Mouse (Mus musculus): Measurements from ENCODE around the gene Zfp329. TPM values are rescaled to one million over a fixed set of nuclear protein-coding genes. Genes with fewer than 3 reads are reported as not detected.

The Zfp329 gene
- polyA plus RNA-seq, 1 experiment from 2014 or later, result 24.4 TPM

- no peak overlapping the region for H3K4me3 ChIP-seq (ENCODE audit: low read depth, low read length)
- 90% methylated on average over 9 of the region's 9 CpGs for WGBS
- ATAC-seq (ENCODE audit: insufficient number of reproducible peaks, insufficient read depth, low FRiP score, low read depth), result no peak
- H3K36me3 ChIP-seq (ENCODE audit: control insufficient read depth, insufficient read depth, low read length), result peaks cover 9% of the 10 kb centered on the region; the same call in 1 of the 2 replicates
- no peak overlapping the region for H3K4me2 ChIP-seq (replicated peaks; ENCODE audit: low read depth, low read length)
- H3K9me3 ChIP-seq (ENCODE audit: control insufficient read depth, low read depth, low read length), result no peaks in the 10 kb centered on the region
- H3K4me1 ChIP-seq (ENCODE audit: control insufficient read depth, insufficient read depth, low read length), result no peaks in the 10 kb centered on the region
- H3K9ac ChIP-seq (replicated peaks; ENCODE audit: low read depth, low read length), result no peak overlapping the region
- no peaks in the 10 kb centered on the region for H3K27me3 ChIP-seq (ENCODE audit: control insufficient read depth, insufficient read depth, low read length)
- no peak overlapping the region for H3K27ac ChIP-seq (ENCODE audit: low read length)
These were observed 44.5 kb downstream of the Zfp329 start for GRCm38 (mm10) chr7:12774111-12774510.

Other genes with a start within 250 kb of the Zfp329 start
- gene Vmn2r53, start 210.1 kb downstream of the Zfp329 start, polyA plus RNA-seq (2014; fragmentation: Nextera tagmentation; extraction: Ambion mirVana), result 0.03 TPM in 1 of 2 replicates, not detected in the other
- not detected in 2 replicates for gene Vmn2r54, start 178.5 kb downstream of the Zfp329 start, polyA plus RNA-seq (2014; fragmentation: Nextera tagmentation; extraction: Ambion mirVana)
- gene Vmn2r55, start 133.9 kb downstream of the Zfp329 start, polyA plus RNA-seq (2014; fragmentation: Nextera tagmentation; extraction: Ambion mirVana), result not detected in 2 replicates
- gene Vmn2r56, start 83.9 kb downstream of the Zfp329 start, polyA plus RNA-seq (2014; fragmentation: Nextera tagmentation; extraction: Ambion mirVana), result not detected in 2 replicates
- gene Zscan18, start 15.2 kb downstream of the Zfp329 start, polyA plus RNA-seq (2014; fragmentation: Nextera tagmentation; extraction: Ambion mirVana), result 8.2 and 10.5 TPM in 2 replicates
- 29.9 and 35.7 TPM in 2 replicates for gene Zfp110, start 15.9 kb upstream of the Zfp329 start, polyA plus RNA-seq (2014; fragmentation: Nextera tagmentation; extraction: Ambion mirVana)
- gene Zfp128, start 62.3 kb upstream of the Zfp329 start, polyA plus RNA-seq (2014; fragmentation: Nextera tagmentation; extraction: Ambion mirVana), result 4.5 and 4.6 TPM in 2 replicates
- 22.4 and 23.0 TPM in 2 replicates for gene Zscan22, start 79.0 kb upstream of the Zfp329 start, polyA plus RNA-seq (2014; fragmentation: Nextera tagmentation; extraction: Ambion mirVana)
- 1,309 and 1,442 TPM in 2 replicates for gene Rps5, start 103.4 kb upstream of the Zfp329 start, polyA plus RNA-seq (2014; fragmentation: Nextera tagmentation; extraction: Ambion mirVana)
- 0.97 and 1.4 TPM in 2 replicates for gene Rnf225, start 108.6 kb upstream of the Zfp329 start, polyA plus RNA-seq (2014; fragmentation: Nextera tagmentation; extraction: Ambion mirVana)
- gene Zfp324, start 147.0 kb upstream of the Zfp329 start, polyA plus RNA-seq (2014; fragmentation: Nextera tagmentation; extraction: Ambion mirVana), result 9.4 and 9.7 TPM in 2 replicates
- gene Zfp446, start 159.0 kb upstream of the Zfp329 start, polyA plus RNA-seq (2014; fragmentation: Nextera tagmentation; extraction: Ambion mirVana), result 8.7 and 9.2 TPM in 2 replicates
- not detected in 2 replicates for gene Slc27a5, start 179.3 kb upstream of the Zfp329 start, polyA plus RNA-seq (2014; fragmentation: Nextera tagmentation; extraction: Ambion mirVana)
- 386 and 397 TPM in 2 replicates for gene Trim28, start 180.3 kb upstream of the Zfp329 start, polyA plus RNA-seq (2014; fragmentation: Nextera tagmentation; extraction: Ambion mirVana)
- 21.3 and 21.8 TPM in 2 replicates for gene Zbtb45, start 191.2 kb upstream of the Zfp329 start, polyA plus RNA-seq (2014; fragmentation: Nextera tagmentation; extraction: Ambion mirVana)
- 150 and 157 TPM in 2 replicates for gene Chmp2a, start 215.9 kb upstream of the Zfp329 start, polyA plus RNA-seq (2014; fragmentation: Nextera tagmentation; extraction: Ambion mirVana)
- gene Ube2m, start 219.4 kb upstream of the Zfp329 start, polyA plus RNA-seq (2014; fragmentation: Nextera tagmentation; extraction: Ambion mirVana), result 56.6 and 59.6 TPM in 2 replicates
- 3.1 and 3.4 TPM in 2 replicates for gene Mzf1, start 235.9 kb upstream of the Zfp329 start, polyA plus RNA-seq (2014; fragmentation: Nextera tagmentation; extraction: Ambion mirVana)